Mouse (Mus musculus) G1E (cell line): ENCODE data around the gene H2-Q1. TPM values are rescaled to one million over a fixed set of nuclear protein-coding genes. Genes with fewer than 3 reads are reported as not detected.
"Not testable (repeated sequence)": the region's sequence is repeated elsewhere in the genome, so short reads cannot be mapped to it uniquely, and the experiment has no call there.

Experiments
- ATAC-seq: 2 replicates; pipeline ENCODE4 v1.8.0; 2016; ENCODE audit warnings: mild to moderate bottlenecking; ENCODE audit not compliant: insufficient number of reproducible peaks, poor library complexity, low FRiP score, severe bottlenecking; ENCODE audit errors: extremely low read depth
- DNase-seq: peaks from one replicate; pipeline ENCODE4 v3.0.0; 2012; ENCODE audit warnings: low spot score
- H3K27me3 ChIP-seq: 2 replicates; pipeline ENCODE4 v1.6.1; 2012; ENCODE audit warnings: mild to moderate bottlenecking, low read length, inconsistent platforms; ENCODE audit not compliant: insufficient read depth
- H3K36me3 ChIP-seq: replicated peaks from 2 replicates; pipeline ENCODE3; 2012; ENCODE audit warnings: mild to moderate bottlenecking, inconsistent platforms
- H3K4me1 ChIP-seq: 2 replicates; pipeline ENCODE4 v1.6.1; 2012; ENCODE audit warnings: low read depth, low read length, inconsistent platforms, mixed read lengths; ENCODE audit not compliant: insufficient read depth
- H3K4me3 ChIP-seq: 2 replicates; pipeline ENCODE4 v1.5.1; 2012; ENCODE audit warnings: low read depth, mild to moderate bottlenecking, inconsistent platforms, low read length, moderate library complexity, mixed read lengths
- H3K9me3 ChIP-seq: replicated peaks from 2 replicates; pipeline ENCODE4 v1.6.1; 2012; ENCODE audit warnings: inconsistent platforms
- CTCF ChIP-seq: IDR thresholded peaks from 2 replicates; pipeline ENCODE4 v1.5.1; 2012; ENCODE audit warnings: low read depth, low read length, inconsistent platforms, mixed read lengths
- GATA1 ChIP-seq: IDR thresholded peaks from 2 replicates; pipeline ENCODE4 v1.6.1; 2012; ENCODE audit warnings: borderline replicate concordance, low read length, inconsistent platforms, mixed read lengths
- GATA2 ChIP-seq: IDR thresholded peaks from 2 replicates; pipeline ENCODE4 v1.6.1; 2012; ENCODE audit warnings: low read depth, low read length, inconsistent platforms, borderline replicate concordance
- POLR2AphosphoS5 ChIP-seq: IDR thresholded peaks from 2 replicates; pipeline ENCODE4 v1.6.1; 2012; ENCODE audit warnings: low read depth, low read length, inconsistent platforms; ENCODE audit not compliant: insufficient replicate concordance
- TAL1 ChIP-seq: conservative IDR thresholded peaks from 2 replicates; pipeline ENCODE4 v1.6.1; 2012; ENCODE audit warnings: low read depth, low read length, inconsistent platforms, mixed read lengths
- polyA plus RNA-seq: library from polyadenylated mRNA; stranded (reverse); fragments of >175 nt; gene quantifications from 2 replicates; pipeline ENCODE4 v1.2.3, GENCODE M21; 2012
- total RNA-seq, 2 experiments: library from RNA; stranded (forward) in 1 of 2; stranded (reverse) in 1 of 2; fragments of 200-1000 nt in 1 of 2; fragments of >200 nt in 1 of 2; fragmentation: Nextera tagmentation in 1 of 2; gene quantifications; 2 replicates each; pipeline ENCODE4 v1.2.3; 2014 to 2017

Gene H2-Q1
- total and polyA plus RNA-seq, 3 experiments: 0.16 TPM; not detected in 2

- TF ChIP-seq CTCF (no peak), GATA1 (no peak), GATA2 (no peak), TAL1 (no peak), POLR2AphosphoS5 (no peak)
- H3K4me3 ChIP-seq: no peak overlapping the region
- H3K9me3 ChIP-seq: peaks cover 9% of the 10 kb centered on the region
- H3K4me1 ChIP-seq: peaks cover 5% of the 10 kb centered on the region
- peaks cover 4% of the 10 kb centered on the region; the same call in 1 of the 2 replicates for H3K27me3 ChIP-seq
- DNase-seq (no peak), ATAC-seq (no peak)
- no peaks in the 10 kb centered on the region for H3K36me3 ChIP-seq
Observed at GRCm38 (mm10) chr17:35303756-35304350, 16.4 kb upstream of the H2-Q1 start.

- no peak for DNase-seq
- peaks cover 9% of the 10 kb centered on the region for H3K9me3 ChIP-seq
- H3K36me3 ChIP-seq: no peaks in the 10 kb centered on the region
- peaks cover 4% of the 10 kb centered on the region; the same call in 1 of the 2 replicates for H3K27me3 ChIP-seq
- no peak for ATAC-seq
- no peak overlapping the region for H3K4me3 ChIP-seq
- H3K4me1 ChIP-seq: peaks cover 5% of the 10 kb centered on the region
- no peak for TF ChIP-seq GATA1
- TF ChIP-seq CTCF: no peak
- no peak for TF ChIP-seq POLR2AphosphoS5
- TF ChIP-seq TAL1: no peak
- no peak for TF ChIP-seq GATA2
Observed at GRCm38 (mm10) chr17:35304478-35304877, 15.7 kb upstream of the H2-Q1 start.

GRCm38 (mm10) chr17:35304921-35305320 lies 15.3 kb upstream of the H2-Q1 start:
- DNase-seq, H3K27me3 ChIP-seq, ATAC-seq, H3K4me3 ChIP-seq, H3K36me3 ChIP-seq, H3K9me3 ChIP-seq, H3K4me1 ChIP-seq: not testable (repeated sequence)

- H3K36me3 ChIP-seq: no peaks in the 10 kb centered on the region
- no peak for ATAC-seq
- no peaks in the 10 kb centered on the region for H3K9me3 ChIP-seq
- H3K27me3 ChIP-seq: peaks cover 13% of the 10 kb centered on the region; the same call in 1 of the 2 replicates
- DNase-seq: no peak
- no peaks in the 10 kb centered on the region for H3K4me1 ChIP-seq
- no peak for TF ChIP-seq POLR2AphosphoS5
- no peak overlapping the region for H3K4me3 ChIP-seq
Observed at GRCm38 (mm10) chr17:35318671-35319070, 1.5 kb upstream of the H2-Q1 start.

GRCm38 (mm10) chr17:35325124-35325523 lies 4.9 kb downstream of the H2-Q1 start:
- DNase-seq, H3K4me3 ChIP-seq, H3K36me3 ChIP-seq, ATAC-seq, H3K4me1 ChIP-seq, H3K9me3 ChIP-seq: not testable (repeated sequence)
- H3K27me3 ChIP-seq: peaks cover 13% of the 10 kb centered on the region; the same call in 1 of the 2 replicates

GRCm38 (mm10) chr17:35326000-35326399 lies 5.8 kb downstream of the H2-Q1 start:
- ATAC-seq, H3K27me3 ChIP-seq, DNase-seq, H3K4me3 ChIP-seq, H3K36me3 ChIP-seq, H3K4me1 ChIP-seq, H3K9me3 ChIP-seq: not testable (repeated sequence)

GRCm38 (mm10) chr17:35329714-35330113 lies 9.5 kb downstream of the H2-Q1 start:
- not testable (repeated sequence) for H3K27me3 ChIP-seq, ATAC-seq, H3K4me1 ChIP-seq, H3K9me3 ChIP-seq, H3K4me3 ChIP-seq, DNase-seq, H3K36me3 ChIP-seq

GRCm38 (mm10) chr17:35331546-35331945 lies 11.3 kb downstream of the H2-Q1 start:
- not testable (repeated sequence) for H3K4me3 ChIP-seq, DNase-seq

More at GRCm38 (mm10) chr17:35331546-35331945, 11.3 kb downstream of the H2-Q1 start:
- not testable (repeated sequence) for H3K9me3 ChIP-seq, ATAC-seq, H3K4me1 ChIP-seq, H3K27me3 ChIP-seq, H3K36me3 ChIP-seq
